Mouse (Mus musculus) lung, adult 2 months (tissue): ENCODE results near the gene Ly6g6c. TPM values are rescaled to one million over a fixed set of nuclear protein-coding genes. Genes with fewer than 3 reads are reported as not detected.

Source experiments
- DNase-seq: peaks from one replicate; pipeline ENCODE4 v3.0.0; 2022
- H3K4me1 ChIP-seq: fragments of 200-500 bp; 2 replicates; pipeline ENCODE4 v1.6.1; 2011; ENCODE audit warnings: low read length; ENCODE audit not compliant: control insufficient read depth, insufficient read depth
- H3K4me3 ChIP-seq: fragments of 200-500 bp; replicated peaks from 2 replicates; pipeline ENCODE3; 2011; ENCODE audit warnings: low read depth, mild to moderate bottlenecking, control low read depth, low read length; ENCODE audit errors: extremely low read depth
- CTCF ChIP-seq: fragments of 200-500 bp; IDR thresholded peaks from 2 replicates; pipeline ENCODE4 v1.5.1; 2011; ENCODE audit warnings: mild to moderate bottlenecking, low read length, control low read depth; ENCODE audit not compliant: insufficient read depth
- POLR2A ChIP-seq: fragments of 200-500 bp; IDR thresholded peaks from 2 replicates; pipeline ENCODE4 v1.6.1; 2011; ENCODE audit warnings: low read depth, mild to moderate bottlenecking, control low read depth, low read length, borderline replicate concordance; ENCODE audit errors: extremely low read depth
- WGBS: fragments of 180-500 bp; shearing (Covaris S2); methylation state at CpG from one replicate; pipeline ENCODE4 v1.1.7; 2018; 5-methylcytosine and 5-hydroxymethylcytosine counted together
- polyA plus RNA-seq: library from polyadenylated mRNA; depleted of rRNA; stranded (reverse); fragments of >200 nt; gene quantifications from 2 replicates; pipeline ENCODE4 v1.2.3, GENCODE M21; 2012; rRNA removed

Gene Ly6g6c
- polyA plus RNA-seq, 1 experiment, result 90.0 TPM

- DNase-seq, result no peak
- WGBS, result 74% methylated on average over 6 of the region's 6 CpGs
- H3K4me3 ChIP-seq, result no peak overlapping the region
- H3K4me1 ChIP-seq, result no peaks in the 10 kb centered on the region
- TF ChIP-seq POLR2A, result no peak
- no peak for TF ChIP-seq CTCF
Measured at GRCm38 (mm10) chr17:35104754-35105153, 39.6 kb downstream of the Ly6g6c start.

- Histone ChIP-seq H3K4me3 (no peak overlapping the region), H3K4me1 (no peaks in the 10 kb centered on the region)
- TF ChIP-seq CTCF (peak; percentile 66; the same call in 1 of the 2 replicates), POLR2A (no peak)
- no peak for DNase-seq
- WGBS, result 30% methylated on average over 13 of the region's 13 CpGs
Measured at GRCm38 (mm10) chr17:35105740-35106389, 40.7 kb downstream of the Ly6g6c start.

DNA sequence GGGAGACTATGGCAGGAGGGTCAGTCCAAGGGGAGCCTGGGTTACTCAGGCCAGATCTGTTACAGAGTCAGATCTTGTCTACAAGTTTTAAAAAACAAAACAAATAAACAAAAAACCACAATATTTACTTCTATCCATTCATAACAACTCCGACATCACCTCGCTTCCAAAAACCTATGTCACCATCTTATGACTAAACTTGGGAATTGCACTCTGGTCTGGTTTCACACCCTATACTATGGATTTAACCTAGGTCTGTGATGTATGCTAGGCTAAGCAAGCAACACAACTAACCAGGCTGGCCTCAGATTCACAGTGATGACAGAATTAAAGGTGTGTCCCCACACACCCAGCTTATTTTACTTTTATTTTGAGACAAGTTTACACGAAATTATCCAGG lies 41.3 kb downstream of the Ly6g6c start:
- no peaks in the 10 kb centered on the region for H3K4me1 ChIP-seq
- H3K4me3 ChIP-seq, result no peak overlapping the region
- no peak for TF ChIP-seq CTCF
- TF ChIP-seq POLR2A, result no peak
- WGBS, result 66% methylated on average over 3 of the region's 3 CpGs
- DNase-seq, result no peak

DNA sequence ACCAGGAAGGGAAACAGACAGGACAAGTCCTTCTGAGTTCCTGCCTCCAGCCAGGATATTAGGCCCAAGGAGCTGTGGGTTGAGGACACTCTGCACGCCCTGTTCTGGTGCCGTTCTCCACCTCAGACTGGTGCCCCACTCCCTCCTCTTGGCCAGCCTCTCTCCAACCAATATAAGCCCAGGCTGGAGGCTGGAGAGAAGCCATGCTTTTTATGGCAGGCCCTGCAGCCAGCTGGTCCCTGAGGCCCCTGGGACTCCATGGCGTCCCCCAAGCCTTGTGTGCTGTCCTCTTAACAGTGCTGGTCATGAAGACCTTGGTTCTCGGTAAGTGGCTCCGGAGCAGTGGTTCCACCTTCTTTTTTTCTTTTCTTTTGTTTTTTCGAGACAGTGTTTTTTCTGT lies 42.9 kb downstream of the Ly6g6c start, which contains the start of gene Ly6g5c:
TSS of gene Ly6g5c (plus strand) at position 183 of the 400 bp plus-strand sequence.
- TF ChIP-seq CTCF (no peak), POLR2A (no peak)
- no peak for DNase-seq
- no peak within 1 kb of the TSS for H3K4me3 ChIP-seq
- no peaks in the 10 kb centered on the region for H3K4me1 ChIP-seq
- 87% methylated on average over 6 of the region's 6 CpGs for WGBS

DNA sequence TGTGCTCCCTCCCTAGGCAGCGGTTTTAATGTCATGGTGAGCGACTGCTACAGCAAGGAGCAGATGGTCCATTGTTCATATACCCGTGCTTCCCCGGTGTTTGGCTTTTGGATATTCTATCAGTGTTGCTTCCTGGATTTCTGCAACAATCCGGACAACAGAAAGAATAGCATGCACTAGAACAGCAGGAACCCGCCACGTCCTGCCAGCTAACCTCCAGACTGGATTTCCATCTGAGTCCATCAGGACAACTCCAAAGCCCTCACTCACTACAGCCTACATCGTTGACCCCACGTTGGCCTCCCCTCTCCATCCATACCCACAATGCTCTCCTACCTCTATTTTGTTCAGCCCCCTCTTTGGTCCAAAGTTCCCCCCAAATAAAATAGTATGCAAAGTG lies 46.6 kb downstream of the Ly6g6c start:
- no peaks in the 10 kb centered on the region for H3K4me1 ChIP-seq
- WGBS, result 50% methylated on average over 9 of the region's 9 CpGs

GRCm38 (mm10) chr17:35115046-35116019 lies 50.1 kb downstream of the Ly6g6c start, which contains the start of gene Ly6g5b:
TSS of gene Ly6g5b (minus strand) at chr17:35115428.
- TF ChIP-seq POLR2A (no peak), CTCF (peak; percentile 44)
- WGBS, result 81% methylated on average over 8 of the region's 8 CpGs
- peaks cover 3% of the 10 kb centered on the region; the same call in 1 of the 2 replicates for H3K4me1 ChIP-seq
- no peak within 1 kb of the TSS for H3K4me3 ChIP-seq
- DNase-seq, result no peak

More for the DNA sequence above, 46.6 kb downstream of the Ly6g6c start:
- peak overlapping the region; percentile 36 for H3K4me3 ChIP-seq
- no peak for TF ChIP-seq POLR2A
- TF ChIP-seq CTCF, result no peak
- DNase-seq, result no peak

Other genes with a start within 250 kb of the Ly6g6c start
- 45.1 and 46.0 TPM in 2 replicates for gene Stk19, start 228.4 kb upstream of the Ly6g6c start, polyA plus RNA-seq
- gene Dxo, start 228.4 kb upstream of the Ly6g6c start, polyA plus RNA-seq, result 45.6 and 58.1 TPM in 2 replicates
- 77.8 and 94.8 TPM in 2 replicates for gene Skiv2l, start 215.2 kb upstream of the Ly6g6c start, polyA plus RNA-seq
- 22.4 and 23.2 TPM in 2 replicates for gene Nelfe, start 215.0 kb upstream of the Ly6g6c start, polyA plus RNA-seq
- gene Cfb, start 202.9 kb upstream of the Ly6g6c start, polyA plus RNA-seq, result 20.8 and 23.8 TPM in 2 replicates
- 10.6 and 12.3 TPM in 2 replicates for gene Zbtb12, start 185.9 kb upstream of the Ly6g6c start, polyA plus RNA-seq
- not detected in 2 replicates for gene Gm20547, start 183.3 kb upstream of the Ly6g6c start, polyA plus RNA-seq
- gene C2, start 167.1 kb upstream of the Ly6g6c start, polyA plus RNA-seq, result 25.8 and 27.7 TPM in 2 replicates
- 192 and 199 TPM in 2 replicates for gene Ehmt2, start 166.9 kb upstream of the Ly6g6c start, polyA plus RNA-seq
- gene Slc44a4, start 150.9 kb upstream of the Ly6g6c start, polyA plus RNA-seq, result 11.6 and 13.5 TPM in 2 replicates
- gene Neu1, start 134.1 kb upstream of the Ly6g6c start, polyA plus RNA-seq, result 40.4 and 46.6 TPM in 2 replicates
- gene Hspa1b, start 106.2 kb upstream of the Ly6g6c start, polyA plus RNA-seq, result 20.1 and 93.1 TPM in 2 replicates
- not detected in 2 replicates for gene Gm20481, start 95.5 kb upstream of the Ly6g6c start, polyA plus RNA-seq
- 12.9 and 66.3 TPM in 2 replicates for gene Hspa1a, start 93.2 kb upstream of the Ly6g6c start, polyA plus RNA-seq
- 0.81 and 1.3 TPM in 2 replicates for gene Hspa1l, start 92.7 kb upstream of the Ly6g6c start, polyA plus RNA-seq
- gene Lsm2, start 83.5 kb upstream of the Ly6g6c start, polyA plus RNA-seq, result 42.3 and 51.6 TPM in 2 replicates
- gene Vars, start 64.4 kb upstream of the Ly6g6c start, polyA plus RNA-seq, result 119 and 159 TPM in 2 replicates
- 4.0 and 4.2 TPM in 2 replicates for gene Vwa7, start 48.8 kb upstream of the Ly6g6c start, polyA plus RNA-seq
- 2.1 and 2.8 TPM in 2 replicates for gene Sapcd1, start 37.4 kb upstream of the Ly6g6c start, polyA plus RNA-seq
- 5.4 and 6.0 TPM in 2 replicates for gene Msh5, start 18.6 kb upstream of the Ly6g6c start, polyA plus RNA-seq
- gene Clic1, start 15.4 kb upstream of the Ly6g6c start, polyA plus RNA-seq, result 124 and 153 TPM in 2 replicates
- 137 and 141 TPM in 2 replicates for gene Ddah2, start 6.4 kb upstream of the Ly6g6c start, polyA plus RNA-seq
- gene Mpig6b, start 796 bp downstream of the Ly6g6c start, polyA plus RNA-seq, result 1.0 and 2.1 TPM in 2 replicates
- gene Ly6g6e, start 11.5 kb downstream of the Ly6g6c start, polyA plus RNA-seq, result 5.8 and 25.7 TPM in 2 replicates
- 14.5 and 16.7 TPM in 2 replicates for gene Ly6g6d, start 12.7 kb downstream of the Ly6g6c start, polyA plus RNA-seq
- gene Ly6g6f, start 20.2 kb downstream of the Ly6g6c start, polyA plus RNA-seq, result 0.16 and 0.84 TPM in 2 replicates
- 196 and 245 TPM in 2 replicates for gene Abhd16a, start 23.9 kb downstream of the Ly6g6c start, polyA plus RNA-seq
- gene Ly6g5c, start 42.9 kb downstream of the Ly6g6c start, polyA plus RNA-seq, result not detected in 2 replicates
- 1.4 and 2.0 TPM in 2 replicates for gene Ly6g5b, start 50.0 kb downstream of the Ly6g6c start, polyA plus RNA-seq
- 17.9 and 21.9 TPM in 2 replicates for gene Gpank1, start 56.1 kb downstream of the Ly6g6c start, polyA plus RNA-seq
- gene Csnk2b, start 56.7 kb downstream of the Ly6g6c start, polyA plus RNA-seq, result 232 and 297 TPM in 2 replicates
- gene D17H6S53E, start 61.0 kb downstream of the Ly6g6c start, polyA plus RNA-seq, result 12.1 and 12.9 TPM in 2 replicates
- 0.12 TPM in 1 of 2 replicates, not detected in the other for gene Apom, start 66.7 kb downstream of the Ly6g6c start, polyA plus RNA-seq
- gene Bag6, start 69.8 kb downstream of the Ly6g6c start, polyA plus RNA-seq, result 227 and 234 TPM in 2 replicates
- 327 and 373 TPM in 2 replicates for gene Prrc2a, start 99.5 kb downstream of the Ly6g6c start, polyA plus RNA-seq
- 1.4 and 1.6 TPM in 2 replicates for gene Aif1, start 110.7 kb downstream of the Ly6g6c start, polyA plus RNA-seq
- 19.7 and 37.0 TPM in 2 replicates for gene Lst1, start 123.1 kb downstream of the Ly6g6c start, polyA plus RNA-seq
- 28.1 and 29.9 TPM in 2 replicates for gene Ltb, start 129.1 kb downstream of the Ly6g6c start, polyA plus RNA-seq
- gene Tnf, start 136.6 kb downstream of the Ly6g6c start, polyA plus RNA-seq, result 2.1 and 2.5 TPM in 2 replicates
- gene Lta, start 140.0 kb downstream of the Ly6g6c start, polyA plus RNA-seq, result 1.0 and 1.1 TPM in 2 replicates
- gene Gm16181, start 155.4 kb downstream of the Ly6g6c start, polyA plus RNA-seq, result 1.2 TPM in 1 of 2 replicates, not detected in the other
- gene Atp6v1g2, start 168.3 kb downstream of the Ly6g6c start, polyA plus RNA-seq, result 6.3 and 8.1 TPM in 2 replicates
- gene Nfkbil1, start 170.4 kb downstream of the Ly6g6c start, polyA plus RNA-seq, result 16.5 and 21.6 TPM in 2 replicates
- gene Ddx39b, start 176.4 kb downstream of the Ly6g6c start, polyA plus RNA-seq, result 245 and 304 TPM in 2 replicates
- gene H2-D1, start 197.3 kb downstream of the Ly6g6c start, polyA plus RNA-seq, result 878 and 1,286 TPM in 2 replicates